Mouse (Mus musculus) retina, adult 2 months (tissue): ENCODE results near the gene Tbc1d10a.
A peak's percentile ranks its signal among the peaks of the same experiment; 100 is the strongest.

Source experiments
- DNase-seq: peaks from one replicate; pipeline ENCODE4 v3.0.0-alpha.2; 2012; ENCODE audit warnings: low read depth, low spot score

Gene Tbc1d10a

GRCm38 (mm10) chr11:4236546-4237067, 50.0 kb downstream of the Tbc1d10a start:
- DNase-seq: no peak

GRCm38 (mm10) chr11:4237389-4237912, 50.9 kb downstream of the Tbc1d10a start:
- no peak for DNase-seq

DNA sequence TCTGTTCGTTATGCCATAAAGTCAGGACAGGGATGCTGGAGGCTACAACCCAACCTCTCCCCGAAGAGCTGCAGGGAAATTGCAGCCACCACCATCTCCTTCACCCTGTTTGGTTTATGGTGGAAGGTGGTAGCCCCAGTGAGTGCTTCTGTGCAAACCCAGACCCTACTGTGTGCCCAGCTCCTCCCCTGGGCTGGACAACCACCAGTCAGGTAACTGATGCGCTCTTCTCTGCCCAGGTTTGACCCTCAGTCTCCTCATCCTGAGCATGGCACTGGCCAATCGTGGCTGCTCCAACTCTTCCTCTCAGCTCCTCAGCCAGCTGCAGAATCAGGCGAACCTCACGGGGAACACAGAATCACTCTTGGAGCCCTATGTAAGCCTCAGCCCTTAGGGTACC, 51.6 kb downstream of the Tbc1d10a start:
- DNase-seq: no peak

- DNase-seq: no peak
These were observed 53.1 kb downstream of the Tbc1d10a start for GRCm38 (mm10) chr11:4239691-4240090.

- DNase-seq: no peak
These were observed 53.6 kb downstream of the Tbc1d10a start for GRCm38 (mm10) chr11:4240151-4240550.

DNA sequence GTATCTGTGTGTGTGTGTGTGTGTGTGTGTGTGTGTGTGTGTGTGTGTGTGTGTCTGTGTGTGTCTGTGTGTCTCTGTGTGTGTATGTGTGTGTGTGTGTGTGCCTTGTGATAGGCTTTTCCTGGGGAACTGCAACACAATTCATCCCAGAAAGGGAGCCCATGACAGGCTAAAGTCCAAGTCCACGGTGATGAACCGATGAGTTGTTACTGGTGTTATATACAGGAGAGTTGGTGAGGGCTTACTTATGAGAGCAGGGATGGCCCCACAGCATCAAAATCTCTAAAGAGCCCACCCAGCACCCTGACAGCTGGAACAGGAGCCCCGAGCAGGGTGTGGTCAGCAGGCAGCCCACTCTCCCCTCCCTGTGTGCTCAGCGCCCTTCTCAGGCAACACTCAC, 54.6 kb downstream of the Tbc1d10a start:
- DNase-seq: no peak

- no peak for DNase-seq
These were observed 59.5 kb downstream of the Tbc1d10a start for GRCm38 (mm10) chr11:4246126-4246525.

GRCm38 (mm10) chr11:4246623-4247022, 60.0 kb downstream of the Tbc1d10a start:
- no peak for DNase-seq

- no peak for DNase-seq
These were observed 60.8 kb downstream of the Tbc1d10a start for GRCm38 (mm10) chr11:4247201-4247959.

DNA sequence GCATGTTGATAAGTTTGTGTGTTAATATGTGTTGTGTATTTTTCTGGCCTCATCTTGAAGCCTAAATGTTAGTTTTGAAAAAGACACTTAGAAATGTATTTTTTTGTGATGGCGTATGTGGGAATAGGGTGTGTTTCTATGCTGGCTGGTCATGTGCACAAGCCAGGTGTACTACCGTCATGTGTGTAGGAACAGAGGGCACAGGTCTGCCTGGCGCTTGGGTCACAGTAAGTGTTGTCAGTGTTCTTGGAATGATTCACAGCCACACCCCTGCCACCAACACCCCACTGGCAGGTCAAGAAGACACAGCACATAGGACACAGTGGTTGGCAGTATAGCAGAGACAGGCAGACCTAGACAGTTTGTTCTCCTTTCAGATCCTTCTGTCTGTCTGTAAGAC, 62.6 kb downstream of the Tbc1d10a start:
- no peak for DNase-seq

- DNase-seq: no peak
These were observed 63.7 kb downstream of the Tbc1d10a start for GRCm38 (mm10) chr11:4250290-4250689.

- no peak for DNase-seq
These were observed 64.8 kb downstream of the Tbc1d10a start for GRCm38 (mm10) chr11:4251376-4251775.

DNA sequence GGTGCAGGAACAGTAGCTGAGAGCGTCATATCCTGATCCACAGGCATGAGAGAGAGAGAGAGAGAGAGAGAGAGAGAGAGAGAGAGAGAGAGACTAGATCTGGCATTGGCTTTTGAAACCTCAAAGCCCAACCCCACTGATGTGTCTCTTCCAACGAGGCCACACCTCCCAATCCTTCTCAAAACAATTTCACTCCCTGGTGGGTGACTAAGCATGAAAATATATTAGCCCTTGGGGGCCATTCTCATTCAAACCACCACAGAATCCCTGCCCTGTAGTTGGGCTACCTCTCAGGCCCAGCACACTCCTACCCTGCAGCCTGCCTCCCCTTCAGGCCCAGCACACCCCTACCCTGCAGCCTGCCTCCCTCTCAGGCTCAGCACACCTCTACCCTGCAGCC, 66.3 kb downstream of the Tbc1d10a start:
- no peak for DNase-seq

- DNase-seq: no peak
These were observed 70.4 kb downstream of the Tbc1d10a start, which contains the start of gene Lif for GRCm38 (mm10) chr11:4256846-4257607. Lif (plus strand) TSS chr11:4257557.

DNA sequence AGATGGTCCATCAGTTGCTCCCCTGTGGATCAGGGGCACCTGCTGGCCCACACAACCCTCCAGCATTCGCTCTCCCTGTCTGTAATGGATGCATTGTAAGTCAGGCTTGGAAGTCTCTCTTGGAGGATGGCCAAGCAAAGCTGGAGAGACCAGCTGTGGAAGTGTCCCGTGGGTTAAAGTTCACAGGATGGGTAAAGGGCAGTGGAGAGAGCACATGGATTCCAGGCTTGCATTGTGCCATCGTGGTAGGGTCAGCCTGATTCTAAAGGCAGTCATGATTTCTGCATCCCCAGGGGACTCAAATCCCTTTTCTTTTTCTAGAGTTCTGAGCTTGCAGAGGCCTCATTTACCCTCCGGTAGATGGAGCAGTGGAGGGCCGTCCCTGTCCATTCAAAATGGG, 71.2 kb downstream of the Tbc1d10a start:
- DNase-seq: no peak

- DNase-seq: peak; percentile 51
These were observed 72.1 kb downstream of the Tbc1d10a start for GRCm38 (mm10) chr11:4258657-4259082.

DNA sequence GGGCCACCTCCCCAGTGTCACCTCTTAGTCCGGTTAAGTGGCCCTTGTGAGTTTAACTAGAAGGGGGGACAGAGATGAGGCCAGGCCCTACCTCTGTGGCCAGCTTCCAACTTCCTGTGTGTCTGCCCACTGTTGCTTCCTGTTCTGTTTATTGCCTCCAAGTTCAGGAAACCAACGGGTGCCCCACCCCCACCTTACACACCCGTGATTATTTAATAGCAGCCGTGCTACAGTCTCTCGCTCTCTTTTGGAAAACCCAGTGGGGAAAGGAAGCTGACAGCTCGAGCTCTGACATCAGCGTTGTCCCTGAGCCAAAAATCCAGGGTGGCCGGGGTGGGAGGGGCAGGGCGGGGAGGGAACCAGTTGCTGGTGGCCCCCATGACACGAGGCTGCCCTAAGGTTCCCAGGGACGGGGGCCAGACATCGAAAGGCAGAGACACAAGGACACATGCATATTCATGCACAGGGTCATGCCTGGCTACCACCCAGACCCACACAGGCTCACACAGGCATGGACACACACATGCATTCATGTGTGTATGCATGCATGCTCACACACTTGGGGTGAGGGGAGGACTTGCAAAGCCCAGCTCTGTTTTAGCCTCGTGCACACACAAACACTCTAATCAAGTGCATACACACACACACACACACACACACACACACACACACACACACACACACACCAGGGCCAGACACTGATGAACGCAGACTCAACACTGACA, 74.0 kb downstream of the Tbc1d10a start:
- no peak for DNase-seq

DNA sequence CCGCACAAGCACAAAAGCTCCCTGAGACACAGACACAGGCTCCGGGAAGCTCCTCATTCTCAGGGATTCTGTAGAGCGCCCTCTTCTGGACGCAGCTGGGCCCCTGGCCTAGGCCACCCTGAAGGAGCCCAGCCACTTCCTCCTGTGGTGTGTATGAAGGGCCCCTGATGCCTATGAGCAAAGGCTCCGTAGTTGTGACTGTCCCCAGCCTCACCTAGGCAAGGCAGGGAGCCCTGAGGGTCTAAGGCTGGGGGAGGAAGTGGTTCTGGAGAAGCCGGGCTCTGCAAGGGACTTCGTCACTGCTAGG, 74.6 kb downstream of the Tbc1d10a start:
- DNase-seq: no peak

GRCm38 (mm10) chr11:4261969-4262368, 75.4 kb downstream of the Tbc1d10a start:
- no peak for DNase-seq

DNA sequence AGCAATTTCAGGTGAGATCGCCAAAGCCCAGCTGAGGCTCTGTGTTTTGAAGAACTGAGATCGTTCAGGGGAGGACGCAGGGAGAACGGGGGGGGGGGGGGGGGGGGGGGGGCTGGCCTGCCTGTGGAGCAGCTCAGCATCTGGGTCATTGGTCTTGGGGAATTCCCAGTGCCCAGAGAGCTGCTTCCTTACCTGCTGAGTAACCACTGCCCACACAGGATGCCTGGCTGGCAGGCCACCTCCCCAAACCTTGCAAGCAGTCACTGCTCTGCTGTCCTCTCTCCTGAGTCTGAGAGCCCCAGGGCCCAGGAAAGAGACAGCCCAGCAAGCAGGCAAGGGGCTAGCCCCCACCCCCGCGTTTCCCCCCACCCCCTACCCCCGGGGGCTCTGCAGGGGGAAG, 76.3 kb downstream of the Tbc1d10a start:
- no peak for DNase-seq

- DNase-seq: no peak
These were observed 76.7 kb downstream of the Tbc1d10a start for GRCm38 (mm10) chr11:4263296-4263695.

DNA sequence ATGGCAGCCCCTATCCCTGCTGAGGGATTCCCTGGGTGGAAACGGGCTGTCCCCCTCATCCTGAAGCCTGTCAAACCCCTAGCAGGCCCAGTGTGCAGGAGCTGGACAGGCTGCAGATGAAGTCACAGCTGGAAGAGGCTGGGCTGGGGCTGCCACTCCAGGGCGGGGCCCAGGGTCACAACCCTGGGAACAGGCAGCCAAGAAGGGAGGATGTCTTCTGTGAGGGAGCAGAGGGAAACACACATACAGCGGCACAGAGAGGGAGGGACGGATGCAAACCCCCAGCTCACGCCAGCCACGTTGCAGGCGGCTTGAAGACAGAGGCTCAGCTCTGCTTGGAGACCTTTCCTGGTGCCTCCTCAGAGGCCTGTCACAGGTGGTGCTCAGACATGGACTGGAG, 77.5 kb downstream of the Tbc1d10a start:
- no peak for DNase-seq
